10 mouse cellular contexts compared by ENCODE assay signal in the genomic region with DNA sequence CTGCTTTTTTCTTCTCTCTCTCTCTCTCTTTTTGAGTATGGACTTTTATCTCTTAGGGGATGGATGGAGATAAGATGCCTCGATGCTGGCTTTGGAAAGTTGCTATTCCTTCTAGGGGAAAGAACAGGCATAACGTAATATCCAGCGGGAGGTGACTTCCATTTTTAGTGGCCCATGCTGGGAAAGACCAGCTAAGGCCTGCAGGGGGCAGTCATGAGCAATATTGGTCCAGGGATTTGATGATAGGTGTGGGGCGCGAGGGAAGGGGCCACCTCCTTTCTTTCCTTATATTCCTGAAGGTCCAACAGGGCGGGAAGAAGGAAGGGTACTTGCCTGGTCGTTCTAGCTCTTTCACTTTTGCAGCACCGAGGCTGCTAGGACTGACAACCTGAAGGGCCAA.
A peak's percentile ranks its signal among the peaks of the same experiment; 100 is the strongest.
DNase-seq lines count a peak whose midpoint lies in the region; ATAC-seq and TF ChIP-seq lines count a peak whose summit lies in the region.
"Had no signal": no experiment of that assay in that cellular context is flagged by ENCODE, and none has a peak within 500 bp of the region (broad histone marks: within the 10 kb centered on the region; RNA-seq: fewer than 3 reads in every experiment).

No protein-coding gene starts in this region.

- DNase-seq in heart, adult 8-10 months (ENCODE audit: low spot score) = no peak
- DNase-seq in lung, postnatal 0 days (ENCODE audit: low spot score) = no peak
- DNase-seq in lung, postnatal 25 days (ENCODE audit: low spot score) = no peak
- DNase-seq in MEL (ENCODE audit: low read depth, low spot score) = peak; percentile 76
- DNase-seq in cerebellum, adult 8-10 months = no peak
- DNase-seq in ovary, postnatal 36 days (ENCODE audit: low spot score) = no peak
- DNase-seq: gastrocnemius, postnatal 10 days had no signal

- no peak for TF ChIP-seq EP300 in lung, postnatal 0 days (IDR thresholded peaks at IDR 0.05)
- no peak for TF ChIP-seq EP300 in MEL (IDR thresholded peaks at IDR 0.05; ENCODE audit: low read depth in 1 of 2, low read length in 2 of 2)

- TF ChIP-seq POLR2A in MEL (IDR thresholded peaks at IDR 0.05; ENCODE audit: control insufficient read depth in 1 of 2, insufficient read depth in 1 of 2, low read depth in 1 of 2, low read length in 2 of 2, poor library complexity in 1 of 2) = no peak

- whole genome bisulfite sequencing in heart, embryonic 14.5 days = 73% methylated on average over 8 of the region's 8 CpGs
- WGBS in lung, postnatal 0 days = 82% methylated on average over 8 of the region's 8 CpGs

- H3K4me3 ChIP-seq in heart, embryonic 14.5 days (ENCODE audit: control insufficient read depth in 1 of 2, insufficient read depth in 1 of 2, low read depth in 1 of 2, low read length in 2 of 2) = no peak overlapping the region
- no peak overlapping the region for H3K4me3 ChIP-seq in lung, postnatal 0 days (ENCODE audit: low read depth, low read length)
- H3K4me3 ChIP-seq in MEL (ENCODE audit: control insufficient read depth in 1 of 2, insufficient read depth in 1 of 2, low read depth in 2 of 2, low read length in 2 of 2) = peak overlapping the region; percentile 81 to 89
- H3K4me3 ChIP-seq: midbrain, embryonic 13.5 days had no signal

- no peaks in the 10 kb centered on the region for H3K79me2 ChIP-seq in MEL (ENCODE audit: control insufficient read depth, insufficient read depth, low read length, poor library complexity)

- peaks cover 3 to 6% of the 10 kb centered on the region in 2 experiments; a peak in 1 of 4 replicates for H3K4me1 ChIP-seq in heart, embryonic 14.5 days (ENCODE audit: control insufficient read depth in 2 of 2, insufficient read depth in 2 of 2, low read length in 2 of 2)
- H3K4me1 ChIP-seq in lung, postnatal 0 days (ENCODE audit: insufficient read depth, low read depth, low read length) = no peaks in the 10 kb centered on the region
- peaks cover 0 to 5% of the 10 kb centered on the region in 2 experiments; a peak in 1 of 4 replicates for H3K4me1 ChIP-seq in MEL (ENCODE audit: control insufficient read depth in 1 of 2, insufficient read depth in 2 of 2, low read length in 2 of 2)

- H3K27me3 ChIP-seq in heart, embryonic 14.5 days (ENCODE audit: control insufficient read depth, insufficient read depth, low read length) = no peaks in the 10 kb centered on the region
- no peaks in the 10 kb centered on the region for H3K27me3 ChIP-seq in lung, postnatal 0 days (replicated peaks; ENCODE audit: insufficient read depth, low read length)
- H3K27me3 ChIP-seq in MEL (ENCODE audit: control insufficient read depth in 1 of 2, insufficient read depth in 2 of 2, low read length in 2 of 2) = no peaks in the 10 kb centered on the region

- ATAC-seq in heart, embryonic 14.5 days (ENCODE audit: insufficient number of reproducible peaks, insufficient read depth, low FRiP score, low read depth) = no peak
- ATAC-seq in lung, postnatal 0 days = no peak
- ATAC-seq in megakaryocyte progenitor cell, adult 5-6 weeks (replicated peaks; ENCODE audit: poor library complexity) = peak; percentile 19; the same call in 1 of the 2 replicates
- ATAC-seq: midbrain, embryonic 13.5 days had no signal

- H3K27ac ChIP-seq in heart, embryonic 14.5 days (replicated peaks in 1 of 2; ENCODE audit: control insufficient read depth in 1 of 2, insufficient read depth in 1 of 2, low read depth in 2 of 2, low read length in 2 of 2) = no peak overlapping the region
- H3K27ac ChIP-seq in lung, postnatal 0 days (ENCODE audit: low read length) = no peak overlapping the region
- H3K27ac ChIP-seq in MEL (ENCODE audit: control insufficient read depth, low read depth, low read length) = no peak overlapping the region; the same call in 1 of the 2 replicates
- H3K27ac ChIP-seq: midbrain, embryonic 13.5 days had no signal

- TF ChIP-seq CTCF in lung, postnatal 0 days (IDR thresholded peaks at IDR 0.05) = peak; percentile 23; the same call in 1 of the 2 replicates
- peak; percentile 72 to 79 (median 72) for TF ChIP-seq CTCF in MEL (IDR thresholded peaks at IDR 0.05 in 2 of 3, conservative IDR thresholded peaks at IDR 0.05 in 1 of 3; ENCODE audit: control insufficient read depth in 1 of 3, insufficient read depth in 1 of 3, low read depth in 2 of 3, low read length in 3 of 3, poor library complexity in 1 of 3, severe bottlenecking in 1 of 3)

- TF ChIP-seq RAD21 in MEL (IDR thresholded peaks at IDR 0.05; ENCODE audit: low read depth, low read length) = peak; percentile 45

- H3K4me2 ChIP-seq in heart, embryonic 14.5 days (ENCODE audit: low read length) = peak overlapping the region; percentile 36
- no peak overlapping the region for H3K4me2 ChIP-seq in lung, postnatal 0 days (replicated peaks; ENCODE audit: low read depth, low read length)
- H3K4me2 ChIP-seq: midbrain, embryonic 13.5 days had no signal

- H3K9me3 ChIP-seq in heart, embryonic 14.5 days (ENCODE audit: control insufficient read depth, low read length) = no peaks in the 10 kb centered on the region
- no peaks in the 10 kb centered on the region for H3K9me3 ChIP-seq in lung, postnatal 0 days (ENCODE audit: low read length)
- no peaks in the 10 kb centered on the region for H3K9me3 ChIP-seq in MEL (replicated peaks; ENCODE audit: insufficient read depth, low read length)
- H3K9me3 ChIP-seq: midbrain, embryonic 13.5 days had no signal

- no peak overlapping the region for H3K9ac ChIP-seq in heart, embryonic 14.5 days (ENCODE audit: low read length)
- no peak overlapping the region for H3K9ac ChIP-seq in lung, postnatal 0 days (replicated peaks; ENCODE audit: low read depth)
- peak overlapping the region; percentile 73 for H3K9ac ChIP-seq in MEL (ENCODE audit: control insufficient read depth, low read depth, low read length, poor library complexity, severe bottlenecking)
- H3K9ac ChIP-seq: midbrain, embryonic 13.5 days had no signal

- no peaks in the 10 kb centered on the region for H3K36me3 ChIP-seq in heart, embryonic 14.5 days (ENCODE audit: control insufficient read depth, insufficient read depth, low read length)
- no peaks in the 10 kb centered on the region for H3K36me3 ChIP-seq in lung, postnatal 0 days (ENCODE audit: insufficient read depth, low read length)
- H3K36me3 ChIP-seq in MEL (ENCODE audit: control insufficient read depth in 1 of 2, insufficient read depth in 2 of 2, low read length in 2 of 2) = no peaks in the 10 kb centered on the region
- H3K36me3 ChIP-seq: midbrain, embryonic 13.5 days had no signal

TF ChIP-seq in MEL, 35 proteins besides CTCF, POLR2A, EP300 and RAD21:
- TF ChIP-seq SMC3 (IDR thresholded peaks at IDR 0.05; ENCODE audit: low read depth, low read length) (peak; percentile 44), MXI1 (IDR thresholded peaks at IDR 0.05; ENCODE audit: low read depth, low read length) (no peak)

Comparison
In these comparisons a context has a peak if more than half of its experiments do, and no peak if none do; other contexts are left out.
1. H3K4me3 ChIP-seq: peak in MEL (2 of 2); none in heart, embryonic 14.5 days (0 of 2) and lung, postnatal 0 days (single experiment).